Mouse (Mus musculus): ENCODE data around the gene Cyb5d1.
A peak's percentile ranks its signal among the peaks of the same experiment; 100 is the strongest.

The Cyb5d1 gene

DNA sequence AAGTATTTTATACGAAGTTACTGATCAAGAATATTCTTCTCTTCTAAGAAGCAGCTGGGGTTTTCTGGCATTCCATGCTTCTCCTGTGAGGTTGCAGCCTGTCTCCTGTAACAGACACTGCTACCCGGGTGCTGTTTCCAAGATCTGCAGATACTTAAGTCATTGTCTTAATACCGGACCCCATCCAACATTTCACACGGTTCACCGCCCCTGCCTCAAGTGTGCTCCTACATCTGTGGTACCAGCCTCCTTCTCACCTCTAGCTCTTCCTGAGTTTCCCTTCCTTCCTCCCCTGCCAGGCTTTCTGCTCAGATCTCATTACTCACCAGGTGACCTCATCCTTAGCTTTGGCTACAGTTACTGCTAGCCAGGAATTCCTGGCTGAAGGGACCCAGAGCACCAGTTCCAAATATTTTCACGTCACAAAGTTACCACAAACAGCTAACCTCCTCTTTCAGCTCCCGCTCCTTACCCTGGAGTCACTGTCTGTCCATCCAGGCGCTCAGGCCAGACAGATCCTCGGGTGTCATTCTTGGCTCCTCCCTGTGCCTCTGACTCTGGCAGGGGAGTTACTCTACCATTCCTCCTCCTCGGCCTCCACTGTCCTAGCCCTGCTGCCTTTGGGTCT, 12.8 kb downstream of the Cyb5d1 start:
- DNase-seq (ENCODE audit: low read depth, low spot score), result no peak

DNA sequence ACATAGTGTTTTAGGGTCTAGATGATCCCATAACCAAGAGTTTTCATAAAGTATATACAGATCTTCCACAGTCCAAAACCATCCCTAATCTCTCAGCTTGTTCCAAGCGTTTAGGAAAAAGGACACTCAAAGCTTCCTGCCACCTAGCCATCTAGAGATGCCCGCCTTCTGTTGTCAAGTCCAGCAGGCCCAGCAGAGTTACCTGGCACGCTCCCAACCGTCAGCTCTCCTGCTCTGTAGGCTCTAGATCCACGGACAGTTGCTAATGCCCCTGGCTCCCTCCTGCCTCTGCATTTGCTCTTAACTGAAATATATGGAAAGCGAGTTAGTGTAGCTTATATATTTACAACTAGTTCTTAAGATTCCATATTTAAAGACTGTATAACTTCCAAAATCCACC, 14.1 kb downstream of the Cyb5d1 start:
- DNase-seq (ENCODE audit: low read depth, low spot score), result no peak

DNA sequence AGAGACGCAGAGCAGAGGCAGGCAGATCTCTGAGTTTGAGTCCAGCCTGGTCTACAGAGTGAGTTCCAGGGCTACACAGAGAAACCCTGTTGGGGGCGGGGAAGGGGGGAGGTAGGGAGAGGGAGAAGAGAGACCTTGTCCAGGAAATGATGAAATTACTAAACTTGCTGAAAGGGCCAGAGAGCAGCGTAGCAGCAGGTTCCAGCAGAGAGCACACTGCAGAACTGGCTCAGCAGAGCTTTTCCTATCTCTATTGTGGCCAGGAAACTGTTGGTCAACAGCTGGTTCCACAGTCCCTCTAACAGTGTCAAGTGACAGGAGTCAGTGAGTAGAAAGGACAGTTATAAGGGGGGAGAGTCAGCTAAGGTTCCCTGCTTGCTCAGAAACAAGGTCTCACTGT, 15.8 kb downstream of the Cyb5d1 start:
- DNase-seq (ENCODE audit: low read depth, low spot score), result no peak

DNA sequence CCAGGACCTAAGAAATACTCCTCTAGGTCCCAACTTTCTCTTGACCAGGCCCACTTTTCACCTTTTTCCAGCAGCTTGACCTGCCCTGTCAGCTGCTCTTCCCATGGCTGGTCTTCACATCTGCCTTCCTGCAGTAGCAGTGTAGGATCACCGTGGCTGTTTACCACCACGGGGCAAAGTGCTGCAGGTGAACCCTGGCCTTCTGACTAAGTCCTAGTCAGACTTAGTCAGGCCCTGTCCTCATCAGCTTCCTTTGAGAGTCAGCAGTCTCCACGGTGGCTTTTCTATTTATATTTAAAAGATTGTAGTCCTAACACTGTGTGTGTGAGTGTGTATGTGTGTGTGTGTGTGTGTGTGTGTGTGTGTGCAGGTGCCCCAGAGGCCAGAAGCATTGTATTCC, 17.7 kb downstream of the Cyb5d1 start:
- no peak for DNase-seq (ENCODE audit: low read depth, low spot score)

DNA sequence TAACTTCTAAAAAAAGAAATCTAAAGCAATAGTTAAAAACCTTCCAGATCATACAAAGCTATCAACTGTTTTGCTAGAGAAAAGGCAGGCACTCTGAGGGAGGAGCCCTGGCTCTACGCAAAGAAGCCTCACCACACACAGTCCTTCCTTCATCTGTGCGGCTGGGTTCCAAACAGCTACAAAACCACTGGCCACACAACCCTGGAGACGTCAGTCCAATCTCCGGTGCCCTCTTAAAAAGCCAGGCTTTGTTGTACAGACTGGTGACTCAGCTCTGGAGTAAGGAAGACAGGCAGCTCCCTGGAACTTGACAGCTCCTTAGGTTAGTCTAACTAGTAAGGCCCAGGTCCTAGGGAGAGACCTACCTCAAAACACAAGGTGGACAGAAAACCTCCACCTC, 19.8 kb downstream of the Cyb5d1 start:
- DNase-seq (ENCODE audit: low read depth, low spot score), result no peak

DNA sequence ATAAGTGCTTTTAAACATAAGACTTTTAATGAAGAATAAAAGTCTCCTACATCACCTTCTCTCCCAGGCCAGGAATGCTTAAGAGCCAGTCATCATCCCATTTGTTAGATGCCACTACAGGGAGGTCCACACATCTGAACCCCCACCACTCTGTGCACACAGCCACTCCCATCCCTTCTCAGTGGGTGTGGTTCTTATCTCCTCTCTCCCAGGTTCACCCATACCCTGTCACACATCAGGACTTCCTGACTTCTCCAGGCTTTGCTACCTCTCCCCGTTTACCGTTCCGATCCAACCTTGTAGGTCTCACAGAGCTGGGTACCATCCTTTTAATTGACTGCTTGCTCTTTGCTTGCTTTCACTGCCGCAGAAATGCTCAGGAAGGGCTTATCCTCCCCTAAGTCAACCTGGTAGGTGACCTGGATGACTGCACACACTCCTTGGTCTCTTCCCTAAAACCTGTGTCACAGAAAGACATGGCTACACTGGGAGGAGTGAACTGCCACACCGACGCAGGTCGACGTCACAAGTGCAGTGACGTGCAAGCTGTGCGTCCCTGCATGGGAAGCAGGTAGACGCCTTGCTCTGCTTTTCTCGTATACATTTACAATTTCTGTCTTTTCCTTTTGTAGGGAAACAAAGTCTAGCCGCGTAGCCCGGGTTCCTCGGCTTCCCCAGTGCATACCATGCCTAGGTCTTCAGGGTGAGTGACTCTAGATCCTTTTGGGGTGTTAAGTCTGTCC, 22.0 kb downstream of the Cyb5d1 start:
- DNase-seq (ENCODE audit: low read depth, low spot score), result peak; percentile 82

DNA sequence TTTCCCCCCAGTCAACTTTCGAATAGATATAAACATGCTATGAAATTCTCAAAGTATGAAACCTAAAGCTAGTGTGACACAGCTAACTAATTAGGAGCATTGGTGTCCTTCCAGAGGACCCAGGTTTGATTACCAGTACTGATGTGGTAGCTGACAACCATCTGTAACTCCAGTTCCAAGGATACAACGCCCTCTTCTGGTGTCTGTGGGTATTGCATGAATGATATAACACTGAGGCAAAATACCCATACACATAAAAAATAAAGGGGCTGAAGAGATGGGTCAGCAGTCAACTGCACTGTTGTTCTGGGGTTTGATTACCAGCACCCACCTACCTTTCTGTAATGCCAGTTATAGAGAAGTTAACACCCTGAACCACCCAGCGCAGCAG, 22.7 kb downstream of the Cyb5d1 start:
- peak; percentile 69 for DNase-seq (ENCODE audit: low read depth, low spot score)

DNA sequence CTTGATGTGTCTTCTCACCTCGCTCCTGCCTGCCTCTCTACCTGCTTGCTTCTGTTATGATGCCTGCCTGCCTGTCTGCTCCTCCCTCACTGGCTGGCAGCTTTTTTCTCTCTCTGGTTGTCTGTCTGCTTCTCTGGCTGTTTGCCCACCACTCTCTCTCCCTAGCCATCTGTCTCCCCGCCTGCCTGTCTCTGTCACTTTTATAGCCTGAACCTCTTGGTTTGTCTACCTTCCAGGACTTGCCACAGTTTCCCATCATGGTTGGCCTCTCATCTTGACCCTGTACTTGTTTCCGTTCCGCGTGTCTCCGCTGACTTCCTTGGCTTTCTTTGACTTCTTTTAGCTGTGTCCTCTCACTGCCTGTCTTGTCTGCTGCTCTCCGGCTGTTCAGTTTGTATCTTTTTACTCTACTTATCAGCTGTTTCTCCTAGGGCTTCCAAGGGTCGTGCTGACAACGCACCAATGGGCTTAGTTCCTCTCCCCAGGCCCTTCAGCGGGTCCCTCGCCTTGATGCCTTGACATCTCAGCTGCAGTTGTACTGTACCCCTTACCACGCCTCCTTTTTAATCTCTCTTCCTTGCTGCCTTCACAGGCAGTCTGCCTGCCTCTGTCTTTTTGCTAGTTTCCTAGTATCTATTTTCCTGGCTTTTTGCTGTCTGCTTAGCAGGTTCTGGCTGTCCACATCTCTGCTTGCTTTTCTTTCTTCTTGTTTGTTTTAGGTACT, 23.2 kb downstream of the Cyb5d1 start:
- DNase-seq (ENCODE audit: low read depth, low spot score), result no peak

DNA sequence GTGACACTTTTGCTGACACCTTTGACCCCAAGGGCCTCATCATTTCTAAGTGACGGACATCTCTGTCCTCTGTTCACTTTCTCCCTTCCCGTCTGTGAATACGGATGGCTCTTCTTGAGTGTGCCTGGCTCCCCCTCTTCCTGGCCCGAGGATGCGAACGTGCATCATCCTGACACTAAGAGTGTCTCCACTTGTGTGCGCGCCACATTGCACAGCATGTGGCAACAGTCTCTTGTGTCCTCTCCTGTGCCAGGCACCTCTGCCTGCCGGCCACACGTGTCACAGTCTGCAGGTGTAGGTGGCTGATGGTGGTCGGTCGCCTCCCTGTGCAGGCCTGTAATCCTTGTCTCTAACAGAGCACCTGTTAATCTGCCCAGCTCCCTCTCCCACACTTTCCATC, 23.8 kb downstream of the Cyb5d1 start:
- DNase-seq (ENCODE audit: low read depth, low spot score), result no peak

DNA sequence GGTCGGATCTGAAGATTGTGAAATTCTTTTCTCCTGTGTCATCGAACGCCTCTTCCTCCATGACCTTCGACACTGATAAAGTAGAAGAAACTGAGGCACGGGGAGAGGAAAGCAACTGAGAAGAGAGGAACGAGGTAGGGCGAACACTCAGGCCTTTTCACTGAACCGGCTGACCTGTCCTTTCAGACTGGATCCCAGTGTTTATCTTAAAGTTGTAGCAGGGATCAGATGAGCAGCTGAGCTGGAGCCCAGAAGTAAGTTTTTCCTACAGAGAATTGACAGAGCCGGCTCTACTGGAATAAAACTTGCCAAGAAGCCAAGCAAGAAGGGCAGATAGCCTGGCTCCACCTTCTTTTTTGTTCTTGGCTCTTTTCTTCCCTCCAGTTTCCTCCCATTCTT, 24.6 kb downstream of the Cyb5d1 start:
- no peak for DNase-seq (ENCODE audit: low read depth, low spot score)

DNA sequence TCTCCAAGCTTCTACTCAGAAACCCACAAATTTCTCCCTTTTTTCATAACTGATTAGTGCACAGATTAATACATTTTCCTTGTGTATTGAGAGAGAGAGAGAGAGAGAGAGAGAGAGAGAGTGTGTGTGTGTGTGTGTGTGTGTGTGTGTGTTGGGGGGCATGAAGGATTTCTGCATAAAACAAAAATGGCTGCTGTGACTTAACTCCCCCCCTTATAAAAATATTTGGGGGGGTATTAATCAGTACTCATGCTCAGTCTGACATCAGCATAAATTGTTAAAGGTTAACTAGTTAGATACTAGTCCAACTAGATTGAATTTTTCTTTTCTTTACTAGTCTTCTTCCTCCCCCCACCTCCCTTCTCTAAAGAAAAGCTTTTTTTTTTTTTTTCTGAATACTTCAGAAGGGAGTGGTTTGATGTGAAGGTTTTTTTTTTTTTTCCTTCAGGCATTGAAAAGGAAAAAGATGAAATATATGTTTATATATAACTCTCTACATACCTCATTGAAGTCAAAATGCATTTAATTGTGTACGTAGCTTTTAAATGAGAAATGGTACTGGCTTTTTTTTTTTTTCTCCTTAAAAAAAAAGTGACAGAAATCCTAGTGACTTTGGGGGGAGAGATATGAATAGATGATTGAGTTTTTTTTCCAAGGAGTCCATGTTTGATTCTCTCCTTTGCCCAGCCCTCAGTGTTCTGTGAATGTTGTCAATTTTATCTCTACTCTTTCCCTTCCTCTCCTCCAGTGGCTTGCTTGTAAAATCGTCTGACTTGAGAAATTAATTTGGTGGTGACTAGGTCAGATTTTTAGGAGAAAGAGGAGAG, 25.2 kb downstream of the Cyb5d1 start:
- no peak for DNase-seq (ENCODE audit: low read depth, low spot score)

DNA sequence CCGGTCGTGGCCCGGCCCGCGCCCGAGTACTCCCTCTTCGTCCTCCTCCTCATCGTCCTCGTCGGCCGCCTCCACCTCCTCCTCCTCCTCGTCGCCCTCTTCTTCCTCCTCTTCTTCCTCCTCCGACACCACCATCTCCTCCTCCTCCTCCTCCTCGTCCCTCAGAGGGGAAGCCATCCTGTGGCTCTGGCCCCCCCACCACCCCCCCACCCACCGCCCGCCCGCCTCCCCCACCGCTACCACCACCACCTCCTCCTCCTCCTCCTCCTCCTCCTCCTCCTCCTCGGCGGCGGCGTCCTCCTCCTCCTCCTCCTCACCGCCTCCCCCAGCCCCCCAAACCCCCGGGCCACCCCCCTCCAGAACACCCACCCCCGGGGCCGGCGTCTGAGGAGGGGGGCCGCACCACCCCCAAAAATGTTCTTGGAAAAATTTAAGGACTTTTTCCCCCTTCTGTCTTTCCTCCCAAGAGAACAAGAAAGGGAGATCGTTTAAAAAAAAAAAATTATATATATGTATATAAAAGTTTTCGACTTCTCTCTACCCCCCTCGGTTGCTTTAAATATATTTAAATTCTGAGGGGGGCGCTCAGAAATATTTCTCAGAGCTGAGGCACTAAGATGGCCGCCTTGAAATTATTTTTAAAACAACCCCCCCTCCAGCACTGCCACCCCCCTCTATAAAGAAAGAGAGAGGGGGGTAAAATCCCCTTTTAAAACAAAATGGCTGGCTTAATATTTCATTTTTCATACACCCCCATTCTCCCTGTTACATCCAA, 26.0 kb downstream of the Cyb5d1 start, which contains the start of gene Chd3:
Gene Chd3, minus strand, starts transcription at position 192 of the 775 bp plus-strand sequence.
- no peak for DNase-seq (ENCODE audit: low read depth, low spot score)

DNA sequence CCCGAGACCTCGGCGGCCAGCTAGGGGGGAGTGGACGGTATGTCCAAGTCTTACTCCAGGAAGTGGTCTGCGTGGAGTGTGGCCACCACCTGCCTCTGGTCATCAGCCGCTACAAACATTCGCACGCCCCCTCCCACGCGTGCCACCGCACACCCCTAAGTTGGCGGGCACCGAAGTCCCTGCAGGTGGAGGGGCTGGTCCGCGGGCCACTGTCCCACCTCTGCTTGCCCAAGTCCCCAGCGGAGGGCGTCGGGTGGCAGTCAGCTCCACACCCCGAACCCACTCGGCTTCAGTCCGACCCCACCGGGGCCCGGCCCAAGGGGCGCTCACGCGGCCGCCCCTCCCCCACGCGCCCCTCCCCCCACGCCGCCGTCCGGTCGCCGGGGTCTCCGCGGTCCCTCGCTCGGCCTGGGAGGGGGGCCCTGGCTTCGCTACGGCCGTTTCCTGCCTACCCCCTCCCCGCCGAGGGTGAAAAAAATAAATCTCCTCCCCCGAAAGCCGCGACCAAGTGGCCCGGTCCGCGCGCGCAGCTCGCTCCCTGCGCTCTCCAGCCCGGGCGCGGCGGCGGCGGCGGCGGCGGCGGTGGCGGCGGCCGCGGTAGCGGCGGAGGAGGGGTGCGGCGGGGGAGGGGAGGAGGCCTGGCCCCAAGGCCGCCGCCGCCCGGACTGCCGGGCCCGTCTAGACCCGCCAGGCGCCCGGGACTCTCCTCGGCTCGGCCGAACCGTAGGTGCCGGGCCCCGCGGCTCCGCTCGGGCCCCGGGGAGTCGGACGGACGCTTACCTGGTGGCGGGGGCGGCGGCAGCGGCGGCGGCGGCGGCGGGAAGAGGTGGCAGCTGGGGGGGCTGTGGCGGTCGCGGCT, 26.8 kb downstream of the Cyb5d1 start:
- DNase-seq (ENCODE audit: low read depth, low spot score), result no peak

DNA sequence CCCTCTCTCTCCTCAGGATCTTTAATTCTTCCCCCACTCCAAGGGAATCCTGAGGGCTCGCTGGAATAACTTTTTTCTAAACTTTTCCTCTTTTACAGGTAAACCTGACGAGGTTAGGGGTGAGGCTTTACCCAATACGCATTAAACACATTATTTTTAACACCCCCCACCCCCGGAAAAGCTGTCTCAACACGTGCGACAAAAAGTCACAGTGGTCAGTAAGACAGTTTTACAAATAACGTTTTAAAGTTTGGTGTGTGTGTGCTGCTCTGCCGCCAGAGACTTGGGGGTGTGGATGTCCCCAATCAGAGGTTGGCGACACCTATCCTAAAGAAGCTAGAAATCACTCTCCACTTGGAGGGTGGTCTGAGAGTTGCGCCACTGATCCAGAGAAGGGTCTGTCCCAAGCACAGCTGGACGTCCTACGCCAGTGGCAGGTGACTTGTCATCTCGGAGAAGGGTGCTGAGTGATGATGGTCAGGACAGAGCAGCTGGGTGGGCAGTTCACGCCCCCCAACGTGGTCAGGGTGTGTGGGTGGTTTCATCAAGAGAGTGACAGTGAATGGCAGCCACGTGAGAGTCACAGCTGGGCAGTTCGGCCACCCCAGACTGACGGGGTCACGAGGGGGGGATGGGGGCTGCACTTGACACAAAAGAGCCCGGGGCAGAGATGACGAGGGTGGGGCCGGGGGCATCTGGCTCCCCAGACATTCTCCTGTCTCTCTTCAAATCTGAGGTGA, 27.6 kb downstream of the Cyb5d1 start:
- no peak for DNase-seq (ENCODE audit: low read depth, low spot score)

DNA sequence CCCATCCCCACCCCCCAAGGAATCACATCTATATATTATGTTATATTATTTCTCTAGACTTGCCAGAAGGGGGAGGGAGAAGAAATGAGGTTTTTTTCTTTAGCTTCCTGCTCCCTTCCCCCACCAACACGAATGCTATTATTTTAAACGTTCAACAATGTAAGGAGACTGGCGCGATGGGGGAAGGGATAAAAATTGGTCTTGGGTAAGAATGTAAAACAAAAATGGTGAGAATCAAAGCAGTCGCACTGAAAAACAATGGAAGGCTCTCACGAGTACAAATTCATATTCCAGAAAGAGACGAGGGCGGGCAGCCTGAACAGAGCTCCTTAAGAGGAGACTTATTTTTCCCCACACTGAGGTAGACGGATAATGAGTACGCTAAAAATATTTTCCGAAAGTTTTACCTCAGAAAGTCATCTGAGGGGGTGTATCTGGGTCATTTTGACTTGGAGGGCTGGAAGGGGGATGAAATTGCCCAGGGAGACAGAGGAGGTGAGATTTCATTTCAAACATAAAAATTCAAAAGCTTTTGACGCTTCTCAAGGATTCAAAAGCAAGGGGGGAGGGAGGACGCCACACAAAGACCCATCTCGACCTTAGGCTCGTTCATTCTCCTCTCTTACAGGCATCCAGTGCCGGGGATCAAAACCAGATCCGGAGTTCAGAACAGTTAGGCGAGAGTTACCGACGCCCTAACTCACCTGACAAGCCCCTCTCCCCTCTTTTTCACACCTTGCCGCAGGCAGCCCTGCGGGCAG, 28.4 kb downstream of the Cyb5d1 start:
- no peak for DNase-seq (ENCODE audit: low read depth, low spot score)

DNA sequence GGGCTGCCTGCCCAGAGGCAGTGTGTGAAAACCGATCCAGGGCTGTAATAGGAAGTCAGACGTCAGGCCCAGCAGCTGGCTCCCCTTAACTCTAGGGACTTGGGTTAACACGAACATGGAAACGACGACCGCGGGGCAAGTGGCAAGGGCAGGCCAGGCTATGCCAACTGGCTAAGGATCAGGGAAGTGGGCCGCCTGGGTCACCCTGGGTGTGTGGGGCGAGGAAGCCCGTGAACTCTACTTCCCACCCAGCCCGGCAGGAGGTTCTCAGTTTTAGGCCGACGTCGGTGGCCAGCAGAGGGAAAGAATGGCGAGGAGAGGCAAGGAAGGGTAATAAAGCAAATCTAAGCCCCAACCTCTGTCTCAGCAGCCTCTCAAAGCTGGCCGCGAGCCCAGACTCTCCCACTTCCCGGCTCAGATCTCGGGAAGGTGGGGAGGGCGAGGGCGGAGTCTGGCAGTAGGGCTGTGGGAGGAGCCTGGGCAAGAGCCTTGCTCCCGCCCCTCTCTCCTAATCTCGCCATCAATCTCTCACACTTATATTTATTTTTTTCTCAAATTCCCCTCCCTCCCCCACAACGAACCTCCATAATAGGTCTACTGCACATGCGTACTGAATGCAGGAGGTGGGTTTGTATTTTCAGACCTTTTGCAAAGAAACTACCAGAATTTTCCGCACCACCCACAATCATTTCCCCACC, 29.1 kb downstream of the Cyb5d1 start:
- DNase-seq (ENCODE audit: low read depth, low spot score), result peak; percentile 87

DNA sequence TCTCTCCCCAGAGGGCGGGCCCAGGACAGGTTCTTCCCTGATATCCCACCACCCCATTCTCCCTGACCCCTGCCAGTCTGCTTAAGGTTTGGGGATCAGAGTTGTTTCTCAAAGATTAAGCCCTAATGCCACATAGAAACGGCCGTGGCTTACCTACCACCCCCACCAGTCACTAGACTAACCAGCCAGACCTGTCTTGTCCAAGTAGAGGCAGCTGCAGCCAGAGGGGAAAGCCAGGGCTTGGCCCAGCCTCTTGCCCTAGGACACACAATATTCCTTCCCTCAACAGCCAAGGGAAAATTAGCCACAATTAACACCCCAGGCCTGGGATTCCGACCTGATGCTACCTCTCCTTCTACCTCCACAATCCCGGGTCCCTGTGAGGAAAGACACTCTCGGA, 29.7 kb downstream of the Cyb5d1 start:
- DNase-seq (ENCODE audit: low read depth, low spot score), result no peak

DNA sequence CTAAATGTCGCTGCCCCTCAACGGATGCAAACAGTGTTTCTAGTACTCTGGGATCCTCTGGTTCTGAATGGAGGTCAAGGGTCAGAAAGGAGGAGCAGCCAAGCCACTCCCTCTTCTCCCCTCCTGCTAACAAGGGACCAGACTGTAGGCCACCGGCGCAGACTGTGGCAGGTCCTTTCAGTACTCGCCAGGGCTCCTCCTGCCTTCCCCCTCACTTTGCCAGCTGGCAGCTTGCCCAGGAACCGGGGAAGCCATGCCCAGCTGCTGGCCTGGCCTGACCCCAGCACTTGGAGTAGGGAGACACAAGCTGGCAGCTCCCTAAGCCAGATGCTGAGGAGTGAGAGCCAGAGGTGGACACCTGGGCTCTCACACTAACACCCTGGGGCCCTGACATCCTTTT, 30.5 kb downstream of the Cyb5d1 start:
- DNase-seq (ENCODE audit: low read depth, low spot score), result no peak

Data from ZHBTc4 (cell line).